Mouse (Mus musculus) forebrain, postnatal 0 days (tissue): ENCODE measurements around the gene Reep6. TPM values are rescaled to one million over a fixed set of nuclear protein-coding genes. Genes with fewer than 3 reads are reported as not detected.
A peak's percentile ranks its signal among the peaks of the same experiment; 100 is the strongest.
"Not testable (repeated sequence)": the region's sequence is repeated elsewhere in the genome, so short reads cannot be mapped to it uniquely, and the experiment has no call there.

Experiments
- ATAC-seq: fragments of 200-750 bp; cut with Nextera tagmentation; 2 replicates; pipeline ENCODE4 v1.8.0; 2017; ENCODE audit warnings: mild to moderate bottlenecking, moderate library complexity
- DNase-seq: peaks from one replicate; pipeline ENCODE4 v3.0.0-alpha.2; 2015
- H3K27ac ChIP-seq: fragments of 300-500 bp; sonication (generic); 2 replicates; pipeline ENCODE4 v1.5.1; 2014; ENCODE audit warnings: low read depth, mild to moderate bottlenecking, antibody characterized with exemption, low read length, moderate library complexity, mixed read lengths
- H3K27me3 ChIP-seq: fragments of 300-500 bp; sonication (generic); 2 replicates; pipeline ENCODE4 v1.6.1; 2014; ENCODE audit warnings: mild to moderate bottlenecking, low read length, mixed read lengths; ENCODE audit not compliant: insufficient read depth
- H3K36me3 ChIP-seq: fragments of 300-500 bp; sonication (generic); 2 replicates; pipeline ENCODE4 v1.6.1; 2014; ENCODE audit warnings: mild to moderate bottlenecking, moderate library complexity; ENCODE audit not compliant: insufficient read depth
- H3K4me1 ChIP-seq: fragments of 300-500 bp; sonication (generic); 2 replicates; pipeline ENCODE4 v1.6.1; 2014; ENCODE audit warnings: antibody characterized with exemption; ENCODE audit not compliant: insufficient read depth
- H3K4me2 ChIP-seq: fragments of 300-500 bp; sonication (generic); 2 replicates; pipeline ENCODE4 v1.6.1; 2014; ENCODE audit warnings: low read depth, mild to moderate bottlenecking, moderate library complexity
- H3K4me3 ChIP-seq: fragments of 300-500 bp; sonication (generic); 2 replicates; pipeline ENCODE4 v1.5.1; 2014; ENCODE audit warnings: low read depth, low read length, mixed read lengths
- H3K9ac ChIP-seq: fragments of 300-500 bp; sonication (generic); 2 replicates; pipeline ENCODE4 v1.6.1; 2014; ENCODE audit warnings: mild to moderate bottlenecking
- H3K9me3 ChIP-seq: fragments of 300-500 bp; sonication (generic); 2 replicates; pipeline ENCODE4 v1.6.1; 2016; ENCODE audit warnings: low read length
- CTCF ChIP-seq: sonication (generic); IDR thresholded peaks from 2 replicates; pipeline ENCODE4 v1.5.1; 2016; ENCODE audit warnings: antibody characterized with exemption, control low read depth, low read depth
- WGBS: fragments of 180-500 bp; shearing (Covaris S2); extraction: QIAGEN DNeasy Blood & Tissue Kit; methylation state at CpG from one replicate; pipeline ENCODE4 v1.1.7; 2014; 5-methylcytosine and 5-hydroxymethylcytosine counted together
- polyA plus RNA-seq: library from polyadenylated mRNA; unstranded; fragments of >200 nt; fragmentation: Nextera tagmentation; extraction: Ambion mirVana; gene quantifications from 2 replicates; pipeline ENCODE4 v1.2.1, GENCODE M21; 2015
- total RNA-seq: library from RNA; depleted of rRNA; stranded (reverse); fragments of >200 nt; gene quantifications from 2 replicates; pipeline ENCODE4 v1.2.3, GENCODE M21; 2014

Reep6 gene
- total and polyA plus RNA-seq, 2 experiments from 2014 or later: 1.8 to 6.4 TPM

DNA sequence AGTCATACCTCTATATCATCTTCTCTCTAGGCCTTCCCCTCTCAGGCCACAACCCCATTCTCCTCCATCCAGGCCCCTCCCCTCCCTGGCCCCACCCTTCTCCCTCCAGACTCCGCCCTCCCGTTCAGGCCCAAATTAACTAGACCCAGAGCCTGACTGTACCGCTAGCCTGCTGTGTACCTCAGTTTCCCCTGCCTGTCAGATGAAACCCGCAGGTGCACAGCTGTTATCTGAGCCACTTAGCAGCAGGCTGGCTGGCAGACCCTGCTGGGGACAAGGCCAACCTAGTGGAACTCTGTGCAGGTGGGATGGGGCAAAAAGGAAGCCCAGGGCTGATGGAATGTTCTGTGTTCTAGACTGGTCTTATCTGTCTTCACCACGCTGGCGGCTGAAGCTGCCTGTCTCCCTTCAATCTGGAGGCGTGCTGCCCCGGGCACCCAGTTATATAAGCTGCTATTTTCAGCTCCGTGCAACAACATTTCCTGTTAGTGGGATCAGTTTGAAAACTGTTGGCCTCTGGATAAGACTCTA, 14.4 kb downstream of the Reep6 start:
- Histone ChIP-seq H3K4me2 (no peak overlapping the region), H3K4me1 (peaks cover 7% of the 10 kb centered on the region; the same call in 1 of the 2 replicates), H3K27ac (no peak overlapping the region), H3K9me3 (no peaks in the 10 kb centered on the region), H3K27me3 (peaks cover 83% of the 10 kb centered on the region), H3K4me3 (no peak overlapping the region), H3K36me3 (no peaks in the 10 kb centered on the region), H3K9ac (no peak overlapping the region)
- WGBS: 52% methylated on average over 9 of the region's 9 CpGs
- ATAC-seq (no peak), DNase-seq (no peak)
- TF ChIP-seq CTCF: no peak

DNA sequence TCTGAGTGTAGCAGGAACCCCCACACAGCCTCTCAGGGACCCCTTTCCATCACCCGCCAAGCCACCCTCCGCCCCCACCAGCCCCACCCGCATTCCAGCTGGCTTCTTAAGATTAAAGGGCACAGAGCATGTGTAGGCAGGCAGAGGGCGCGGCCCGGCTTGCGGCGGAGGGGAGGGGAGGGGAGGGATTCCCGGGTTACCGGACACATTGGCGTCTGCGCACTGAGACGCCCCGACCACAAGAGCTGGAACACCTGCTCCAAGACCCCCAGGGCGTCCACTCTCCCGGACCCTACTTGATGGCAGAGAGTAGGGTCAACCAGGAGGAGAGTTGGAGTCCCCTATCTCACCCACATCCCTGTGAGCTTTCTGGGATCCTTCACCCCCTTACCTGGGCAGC, 15.4 kb downstream of the Reep6 start:
- Histone ChIP-seq H3K9me3 (no peaks in the 10 kb centered on the region), H3K9ac (no peak overlapping the region), H3K27ac (no peak overlapping the region), H3K4me1 (peaks cover 7% of the 10 kb centered on the region; the same call in 1 of the 2 replicates), H3K4me2 (no peak overlapping the region), H3K27me3 (peaks cover 86% of the 10 kb centered on the region), H3K36me3 (no peaks in the 10 kb centered on the region), H3K4me3 (no peak overlapping the region)
- ATAC-seq (no peak), DNase-seq (no peak)
- TF ChIP-seq CTCF: no peak
- 2% methylated on average over 16 of the region's 16 CpGs for WGBS

DNA sequence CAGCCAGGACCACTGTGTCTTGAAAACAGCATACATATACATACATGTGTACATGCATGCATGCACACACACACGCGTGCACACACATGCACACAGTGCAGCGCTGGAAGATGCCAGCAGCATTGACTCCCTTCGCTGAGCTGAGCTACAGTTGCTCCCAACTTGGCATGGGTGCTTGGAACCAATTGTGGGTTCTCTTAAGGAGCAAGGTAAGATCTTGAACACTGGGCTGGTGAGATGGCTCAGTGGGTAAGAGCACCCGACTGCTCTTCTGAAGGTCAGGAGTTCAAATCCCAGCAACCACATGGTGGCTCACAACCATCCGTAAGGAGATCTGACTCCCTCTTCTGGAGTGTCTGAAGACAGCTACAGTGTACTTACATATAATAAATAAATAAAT, 16.2 kb downstream of the Reep6 start:
- H3K4me3 ChIP-seq, H3K4me2 ChIP-seq, ATAC-seq, H3K9me3 ChIP-seq, DNase-seq, H3K4me1 ChIP-seq, H3K9ac ChIP-seq, H3K27ac ChIP-seq, H3K36me3 ChIP-seq: not testable (repeated sequence)
- 76% methylated on average over 5 of the region's 6 CpGs for WGBS
- H3K27me3 ChIP-seq: peaks cover 84% of the 10 kb centered on the region

DNA sequence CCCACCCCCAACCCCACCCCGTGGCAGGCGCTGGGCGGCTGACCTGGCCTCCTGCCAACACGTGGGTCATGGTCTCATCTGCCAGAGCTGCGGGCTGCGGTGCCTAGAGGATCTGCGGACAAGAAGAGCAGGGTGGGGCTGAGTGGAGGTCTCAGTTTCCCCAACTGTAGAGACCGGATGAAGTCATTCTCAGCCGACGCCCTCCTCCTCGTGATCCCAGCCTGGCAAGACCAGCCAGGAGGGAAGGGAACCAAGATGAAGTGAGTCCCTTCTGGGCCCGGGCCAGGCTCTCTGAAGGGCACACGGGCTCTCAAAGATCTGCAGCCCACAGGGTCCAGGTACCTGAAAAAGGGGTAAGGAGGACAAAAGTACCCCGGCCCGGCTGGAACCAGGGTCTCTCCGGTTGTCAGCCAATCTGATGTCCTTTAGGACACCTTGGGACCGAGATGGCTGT, 17.8 kb downstream of the Reep6 start:
- Histone ChIP-seq H3K4me1 (peaks cover 7% of the 10 kb centered on the region; the same call in 1 of the 2 replicates), H3K4me2 (no peak overlapping the region), H3K9me3 (no peaks in the 10 kb centered on the region), H3K27ac (no peak overlapping the region), H3K36me3 (no peaks in the 10 kb centered on the region), H3K9ac (no peak overlapping the region), H3K4me3 (no peak overlapping the region), H3K27me3 (peaks cover 79% of the 10 kb centered on the region)
- ATAC-seq (no peak), DNase-seq (no peak)
- WGBS: 13% methylated on average over 17 of the region's 17 CpGs
- TF ChIP-seq CTCF: no peak

DNA sequence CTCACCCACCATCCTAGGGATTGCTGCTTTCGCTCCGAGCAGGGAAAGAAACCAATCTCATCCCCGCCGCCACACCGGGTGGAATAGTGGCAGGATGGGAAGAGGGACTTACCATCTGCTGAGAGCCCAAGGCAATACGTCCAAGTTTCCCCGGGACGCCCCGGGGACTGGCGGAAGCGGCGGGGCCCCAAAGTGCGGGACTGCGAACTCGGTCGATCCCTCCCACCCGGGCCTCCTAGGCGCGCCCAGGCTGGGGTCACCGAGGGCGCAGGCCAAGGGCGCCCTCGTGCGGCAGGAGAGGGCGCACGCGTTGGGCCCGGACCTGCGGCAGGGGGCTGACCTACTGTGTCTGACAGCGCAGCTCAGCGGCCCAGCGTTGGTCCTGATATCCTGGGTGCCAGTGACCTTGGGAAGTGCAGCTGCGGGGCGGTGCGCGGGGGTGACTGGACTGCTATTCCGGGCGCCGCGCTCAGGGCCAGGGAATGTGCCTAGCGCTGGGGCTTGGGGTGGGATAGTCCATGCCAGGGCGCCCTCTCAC, 18.6 kb downstream of the Reep6 start, which contains the start of gene Adamtsl5:
Adamtsl5 (minus strand) TSS at position 169 of the 538 bp plus-strand sequence.
- H3K36me3 ChIP-seq: no peaks in the 10 kb centered on the region
- WGBS: 2% methylated on average over 42 of the region's 42 CpGs
- peak; percentile 51 for TF ChIP-seq CTCF
- H3K27me3 ChIP-seq: peaks cover 79% of the 10 kb centered on the region
- H3K9ac ChIP-seq: no peak within 1 kb of the TSS
- H3K9me3 ChIP-seq: no peaks in the 10 kb centered on the region
- peaks cover 4% of the 10 kb centered on the region; the same call in 1 of the 2 replicates for H3K4me1 ChIP-seq
- H3K4me3 ChIP-seq: no peak within 1 kb of the TSS
- H3K27ac ChIP-seq: no peak within 1 kb of the TSS
- H3K4me2 ChIP-seq: peak within 1 kb of the TSS; percentile 6
- DNase-seq (no peak), ATAC-seq (peak; percentile 23; the same call in 1 of the 2 replicates)

DNA sequence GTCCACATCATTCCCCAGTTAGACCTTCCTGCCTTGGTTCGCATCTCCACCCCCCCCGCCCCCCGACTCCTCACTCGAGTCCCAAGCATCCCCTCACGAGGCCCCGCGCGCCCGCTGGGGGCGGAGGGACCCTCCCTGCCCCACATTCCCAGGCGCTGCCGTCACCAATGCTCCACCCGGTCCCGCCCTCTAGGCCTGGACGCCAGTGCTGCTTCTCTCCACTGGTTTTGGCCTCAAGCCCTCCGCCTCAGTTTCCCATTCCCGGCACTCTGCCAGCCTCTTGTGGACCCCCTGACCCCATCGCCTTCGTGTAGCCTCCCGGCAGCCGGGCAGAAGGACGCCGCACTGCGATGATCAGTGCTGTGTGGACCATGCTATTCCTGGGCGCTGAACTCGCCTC, 19.2 kb downstream of the Reep6 start:
- DNase-seq: no peak
- peaks cover 74% of the 10 kb centered on the region for H3K27me3 ChIP-seq
- 12% methylated on average over 26 of the region's 26 CpGs for WGBS

DNA sequence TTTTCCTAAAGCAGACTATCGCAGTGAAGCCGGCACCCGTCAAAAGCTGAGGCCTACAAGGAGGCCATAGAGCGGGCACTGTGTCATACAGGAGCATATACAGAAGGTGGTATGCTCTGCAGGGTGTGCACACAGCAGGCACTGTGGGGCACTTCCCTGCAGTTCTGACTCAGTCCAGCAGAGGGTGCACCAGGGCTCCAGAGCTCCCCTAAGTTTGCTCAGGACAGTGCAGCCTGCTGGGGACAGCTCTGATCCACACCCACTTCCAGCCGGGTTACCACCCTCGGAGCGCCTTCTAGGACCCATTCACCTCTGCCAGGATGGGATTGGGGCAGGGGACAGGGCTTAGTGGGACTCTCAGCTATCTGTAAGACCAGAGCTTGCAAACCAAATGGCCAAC, 20.5 kb downstream of the Reep6 start:
- 3% methylated on average over 7 of the region's 7 CpGs for WGBS
- ATAC-seq: peak; percentile 88
- H3K9me3 ChIP-seq: no peaks in the 10 kb centered on the region

More for the DNA sequence above, 19.2 kb downstream of the Reep6 start:
- Histone ChIP-seq H3K9ac (no peak overlapping the region), H3K36me3 (no peaks in the 10 kb centered on the region), H3K9me3 (no peaks in the 10 kb centered on the region), H3K4me3 (no peak overlapping the region), H3K4me1 (no peaks in the 10 kb centered on the region), H3K4me2 (no peak overlapping the region), H3K27ac (no peak overlapping the region)
- ATAC-seq: no peak
- no peak for TF ChIP-seq CTCF

More for the DNA sequence above, 20.5 kb downstream of the Reep6 start:
- H3K4me3 ChIP-seq: no peak overlapping the region
- H3K4me2 ChIP-seq: no peak overlapping the region
- no peak overlapping the region for H3K27ac ChIP-seq
- no peaks in the 10 kb centered on the region for H3K36me3 ChIP-seq
- TF ChIP-seq CTCF: peak; percentile 95
- DNase-seq: peak; percentile 85
- peaks cover 62% of the 10 kb centered on the region for H3K27me3 ChIP-seq
- no peak overlapping the region for H3K9ac ChIP-seq
- no peaks in the 10 kb centered on the region for H3K4me1 ChIP-seq
